Mouse (Mus musculus) intestine, embryonic 16.5 days (tissue): Measurements from ENCODE around the gene Gcm1. TPM values are rescaled to one million over a fixed set of nuclear protein-coding genes. Genes with fewer than 3 reads are reported as not detected.

Experiments used
- ATAC-seq: fragments of 200-750 bp; cut with Nextera tagmentation; 2 replicates; pipeline ENCODE4 v1.8.0; 2017; ENCODE audit warnings: moderate TSS enrichment, moderate library complexity
- H3K27ac ChIP-seq: fragments of 300-500 bp; sonication (generic); 2 replicates; pipeline ENCODE4 v1.5.1; 2014; ENCODE audit warnings: mild to moderate bottlenecking, low read length
- H3K27me3 ChIP-seq: fragments of 300-500 bp; sonication (generic); replicated peaks from 2 replicates; pipeline ENCODE4 v1.6.1; 2014; ENCODE audit warnings: low read length, control low read depth, mixed read lengths; ENCODE audit not compliant: control insufficient read depth, insufficient read depth
- H3K36me3 ChIP-seq: fragments of 300-500 bp; sonication (generic); 2 replicates; pipeline ENCODE4 v1.6.1; 2014; ENCODE audit warnings: low read length, control low read depth; ENCODE audit not compliant: control insufficient read depth, insufficient read depth
- H3K4me1 ChIP-seq: fragments of 300-500 bp; sonication (generic); 2 replicates; pipeline ENCODE4 v1.6.1; 2014; ENCODE audit warnings: low read length, control low read depth, mixed read lengths; ENCODE audit not compliant: control insufficient read depth, insufficient read depth
- H3K4me2 ChIP-seq: fragments of 300-500 bp; sonication (generic); 2 replicates; pipeline ENCODE4 v1.6.1; 2014; ENCODE audit warnings: low read depth, low read length, control low read depth
- H3K4me3 ChIP-seq: fragments of 300-500 bp; sonication (generic); 2 replicates; pipeline ENCODE4 v1.5.1; 2014; ENCODE audit warnings: mild to moderate bottlenecking, low read length
- H3K9ac ChIP-seq: fragments of 300-500 bp; sonication (generic); 2 replicates; pipeline ENCODE4 v1.6.1; 2014; ENCODE audit warnings: low read depth, low read length
- H3K9me3 ChIP-seq: fragments of 300-500 bp; sonication (generic); 2 replicates; pipeline ENCODE4 v1.6.1; 2016; ENCODE audit warnings: low read length, control low read depth; ENCODE audit not compliant: control insufficient read depth
- WGBS: fragments of 180-500 bp; shearing (Covaris S2); extraction: QIAGEN DNeasy Blood & Tissue Kit; methylation state at CpG from one replicate; pipeline ENCODE4 v1.1.7; 2014; 5-methylcytosine and 5-hydroxymethylcytosine counted together
- polyA plus RNA-seq: library from polyadenylated mRNA; unstranded; fragments of >200 nt; fragmentation: Nextera tagmentation; extraction: Ambion mirVana; gene quantifications from 2 replicates; pipeline ENCODE4 v1.2.1, GENCODE M21; 2015

The Gcm1 gene
- polyA plus RNA-seq, 1 experiment from 2014 or later = not detected

- Histone ChIP-seq H3K4me1 (peaks cover 9% of the 10 kb centered on the region), H3K9me3 (no peaks in the 10 kb centered on the region), H3K36me3 (no peaks in the 10 kb centered on the region), H3K9ac (peak overlapping the region; percentile 97), H3K4me3 (peak overlapping the region; percentile 89), H3K4me2 (peak overlapping the region; percentile 65), H3K27ac (peak overlapping the region; percentile 86), H3K27me3 (no peaks in the 10 kb centered on the region)
- peak; percentile 61 for ATAC-seq
- WGBS = 1% methylated on average over 47 of the region's 47 CpGs
These were observed 61.2 kb downstream of the Gcm1 start for GRCm38 (mm10) chr9:78112770-78113537.

- peaks cover 9% of the 10 kb centered on the region for H3K4me1 ChIP-seq
- H3K27ac ChIP-seq = peak overlapping the region; percentile 86
- peak overlapping the region; percentile 89 for H3K4me3 ChIP-seq
- under 1% methylated on average over 14 of the region's 14 CpGs for WGBS
- no peaks in the 10 kb centered on the region for H3K9me3 ChIP-seq
- H3K36me3 ChIP-seq = no peaks in the 10 kb centered on the region
- peak overlapping the region; percentile 97 for H3K9ac ChIP-seq
- H3K27me3 ChIP-seq = no peaks in the 10 kb centered on the region
- peak overlapping the region; percentile 65 for H3K4me2 ChIP-seq
- no peak for ATAC-seq
These were observed 61.8 kb downstream of the Gcm1 start for GRCm38 (mm10) chr9:78113538-78113885.

Other genes starting within 250 kb of the Gcm1 start
- gene Elovl5, start 134.6 kb upstream of the Gcm1 start, polyA plus RNA-seq = 67.9 and 70.9 TPM in 2 replicates
- 39.8 and 43.3 TPM in 2 replicates for gene Fbxo9, start 57.1 kb downstream of the Gcm1 start, polyA plus RNA-seq
- gene Ick, start 57.3 kb downstream of the Gcm1 start, polyA plus RNA-seq = 28.1 and 29.9 TPM in 2 replicates
- gene Gsta4, start 130.8 kb downstream of the Gcm1 start, polyA plus RNA-seq = 57.5 and 62.7 TPM in 2 replicates
- gene Gsta1, start 178.7 kb downstream of the Gcm1 start, polyA plus RNA-seq = 94.1 and 98.3 TPM in 2 replicates
- 73.4 and 80.7 TPM in 2 replicates for gene Gm3776, start 205.2 kb downstream of the Gcm1 start, polyA plus RNA-seq
- 0.93 and 0.95 TPM in 2 replicates for gene Gm10639, start 238.0 kb downstream of the Gcm1 start, polyA plus RNA-seq